Mouse (Mus musculus) bone marrow macrophage, adult 2 months (primary cell): ENCODE measurements at regions not wholly inside any gene's neighbourhood (a gene's known extent, or its start where the extent isn't known, plus 50 kb on each side); places are given as distances from the start of the nearest gene placed in this dataset.

Experiments used
- CTCF ChIP-seq: IDR thresholded peaks from 2 replicates; pipeline ENCODE4 v1.5.1; 2012; ENCODE audit warnings: low read depth, mild to moderate bottlenecking, low read length, moderate library complexity
- POLR2A ChIP-seq: IDR thresholded peaks from 2 replicates; pipeline ENCODE4 v1.6.1; 2012; ENCODE audit warnings: mild to moderate bottlenecking, low read depth, low read length, borderline replicate concordance

- TF ChIP-seq CTCF (no peak), POLR2A (no peak)
Observed at GRCm38 (mm10) chr8:86204421-86205229, 363.9 kb downstream of the Phkb start.
